Mouse (Mus musculus): Measurements from ENCODE around the gene Fam207a. TPM values are rescaled to one million over a fixed set of nuclear protein-coding genes. Genes with fewer than 3 reads are reported as not detected.

Gene Fam207a
- polyA plus RNA-seq, 1 experiment from 2014 or later, result 39.1 TPM

- no peak overlapping the region for H3K4me2 ChIP-seq (ENCODE audit: low read length)
- H3K9me3 ChIP-seq (ENCODE audit: control insufficient read depth, low read length), result no peaks in the 10 kb centered on the region
- H3K27me3 ChIP-seq (replicated peaks; ENCODE audit: control insufficient read depth, insufficient read depth, low read length), result no peaks in the 10 kb centered on the region
- no peak overlapping the region for H3K4me3 ChIP-seq (ENCODE audit: low read depth, low read length)
- H3K4me1 ChIP-seq (replicated peaks; ENCODE audit: control insufficient read depth, insufficient read depth, low read length), result no peaks in the 10 kb centered on the region
- no peak overlapping the region for H3K9ac ChIP-seq (ENCODE audit: low read length)
- WGBS, result 76% methylated on average over 5 of the region's 5 CpGs
- no peaks in the 10 kb centered on the region for H3K36me3 ChIP-seq (ENCODE audit: control insufficient read depth, insufficient read depth, low read length)
- no peak overlapping the region for H3K27ac ChIP-seq (ENCODE audit: low read depth)
- DNase-seq (ENCODE audit: low spot score), result no peak
- ATAC-seq (replicated peaks; ENCODE audit: low FRiP score, low TSS enrichment, low read depth), result no peak
Measured at GRCm38 (mm10) chr10:77552162-77552561, 36.6 kb upstream of the Fam207a start.

- H3K27ac ChIP-seq (ENCODE audit: low read depth), result no peak overlapping the region
- 79% methylated on average over 11 of the region's 11 CpGs for WGBS
Measured at GRCm38 (mm10) chr10:77550874-77551273, 35.3 kb upstream of the Fam207a start.

GRCm38 (mm10) chr10:77548576-77548975 is 33.0 kb upstream of the Fam207a start:
- H3K4me3 ChIP-seq (ENCODE audit: low read depth, low read length), result no peak overlapping the region
- no peak overlapping the region for H3K27ac ChIP-seq (ENCODE audit: low read depth)
- no peaks in the 10 kb centered on the region for H3K36me3 ChIP-seq (ENCODE audit: control insufficient read depth, insufficient read depth, low read length)
- H3K4me2 ChIP-seq (ENCODE audit: low read length), result no peak overlapping the region
- WGBS, result 91% methylated on average over 10 of the region's 10 CpGs
- H3K9ac ChIP-seq (ENCODE audit: low read length), result no peak overlapping the region
- no peaks in the 10 kb centered on the region for H3K9me3 ChIP-seq (ENCODE audit: control insufficient read depth, low read length)
- H3K27me3 ChIP-seq (replicated peaks; ENCODE audit: control insufficient read depth, insufficient read depth, low read length), result no peaks in the 10 kb centered on the region
- DNase-seq (ENCODE audit: low spot score), result no peak
- ATAC-seq (replicated peaks; ENCODE audit: low FRiP score, low TSS enrichment, low read depth), result no peak
- H3K4me1 ChIP-seq (replicated peaks; ENCODE audit: control insufficient read depth, insufficient read depth, low read length), result no peaks in the 10 kb centered on the region

More at GRCm38 (mm10) chr10:77550874-77551273, 35.3 kb upstream of the Fam207a start:
- ATAC-seq (replicated peaks; ENCODE audit: low FRiP score, low TSS enrichment, low read depth), result no peak
- Histone ChIP-seq H3K4me3 (ENCODE audit: low read depth, low read length) (no peak overlapping the region), H3K9ac (ENCODE audit: low read length) (no peak overlapping the region), H3K4me1 (replicated peaks; ENCODE audit: control insufficient read depth, insufficient read depth, low read length) (no peaks in the 10 kb centered on the region), H3K4me2 (ENCODE audit: low read length) (no peak overlapping the region), H3K9me3 (ENCODE audit: control insufficient read depth, low read length) (no peaks in the 10 kb centered on the region), H3K36me3 (ENCODE audit: control insufficient read depth, insufficient read depth, low read length) (no peaks in the 10 kb centered on the region), H3K27me3 (replicated peaks; ENCODE audit: control insufficient read depth, insufficient read depth, low read length) (no peaks in the 10 kb centered on the region)
- DNase-seq (ENCODE audit: low spot score), result no peak

GRCm38 (mm10) chr10:77544916-77545315 is 29.3 kb upstream of the Fam207a start:
- WGBS, result 76% methylated on average over 5 of the region's 5 CpGs
- Histone ChIP-seq H3K27me3 (replicated peaks; ENCODE audit: control insufficient read depth, insufficient read depth, low read length) (no peaks in the 10 kb centered on the region), H3K9me3 (ENCODE audit: control insufficient read depth, low read length) (no peaks in the 10 kb centered on the region), H3K4me2 (ENCODE audit: low read length) (no peak overlapping the region), H3K9ac (ENCODE audit: low read length) (no peak overlapping the region), H3K4me3 (ENCODE audit: low read depth, low read length) (no peak overlapping the region), H3K4me1 (replicated peaks; ENCODE audit: control insufficient read depth, insufficient read depth, low read length) (no peaks in the 10 kb centered on the region), H3K27ac (ENCODE audit: low read depth) (no peak overlapping the region), H3K36me3 (ENCODE audit: control insufficient read depth, insufficient read depth, low read length) (no peaks in the 10 kb centered on the region)
- no peak for ATAC-seq (replicated peaks; ENCODE audit: low FRiP score, low TSS enrichment, low read depth)
- DNase-seq (ENCODE audit: low spot score), result no peak

GRCm38 (mm10) chr10:77543226-77543625 is 27.6 kb upstream of the Fam207a start:
- WGBS, result 48% methylated on average over 7 of the region's 7 CpGs
- Histone ChIP-seq H3K27ac (ENCODE audit: low read depth) (no peak overlapping the region), H3K4me1 (replicated peaks; ENCODE audit: control insufficient read depth, insufficient read depth, low read length) (no peaks in the 10 kb centered on the region), H3K9me3 (ENCODE audit: control insufficient read depth, low read length) (no peaks in the 10 kb centered on the region), H3K27me3 (replicated peaks; ENCODE audit: control insufficient read depth, insufficient read depth, low read length) (no peaks in the 10 kb centered on the region), H3K9ac (ENCODE audit: low read length) (no peak overlapping the region), H3K4me3 (ENCODE audit: low read depth, low read length) (no peak overlapping the region), H3K4me2 (ENCODE audit: low read length) (no peak overlapping the region), H3K36me3 (ENCODE audit: control insufficient read depth, insufficient read depth, low read length) (no peaks in the 10 kb centered on the region)
- peak; percentile 59 for DNase-seq (ENCODE audit: low spot score)
- no peak for ATAC-seq (replicated peaks; ENCODE audit: low FRiP score, low TSS enrichment, low read depth)

GRCm38 (mm10) chr10:77541864-77542666 is 26.5 kb upstream of the Fam207a start:
- no peaks in the 10 kb centered on the region for H3K27me3 ChIP-seq (replicated peaks; ENCODE audit: control insufficient read depth, insufficient read depth, low read length)
- no peak overlapping the region for H3K4me2 ChIP-seq (ENCODE audit: low read length)
- no peaks in the 10 kb centered on the region for H3K4me1 ChIP-seq (replicated peaks; ENCODE audit: control insufficient read depth, insufficient read depth, low read length)
- no peak overlapping the region for H3K9ac ChIP-seq (ENCODE audit: low read length)
- no peaks in the 10 kb centered on the region for H3K9me3 ChIP-seq (ENCODE audit: control insufficient read depth, low read length)
- 75% methylated on average over 10 of the region's 10 CpGs for WGBS
- no peak for ATAC-seq (replicated peaks; ENCODE audit: low FRiP score, low TSS enrichment, low read depth)
- no peak overlapping the region for H3K27ac ChIP-seq (ENCODE audit: low read depth)
- no peak overlapping the region for H3K4me3 ChIP-seq (ENCODE audit: low read depth, low read length)
- no peaks in the 10 kb centered on the region for H3K36me3 ChIP-seq (ENCODE audit: control insufficient read depth, insufficient read depth, low read length)
- no peak for DNase-seq (ENCODE audit: low spot score)

GRCm38 (mm10) chr10:77540576-77541102 is 25.1 kb upstream of the Fam207a start:
- Histone ChIP-seq H3K4me1 (replicated peaks; ENCODE audit: control insufficient read depth, insufficient read depth, low read length) (no peaks in the 10 kb centered on the region), H3K36me3 (ENCODE audit: control insufficient read depth, insufficient read depth, low read length) (no peaks in the 10 kb centered on the region), H3K9ac (ENCODE audit: low read length) (no peak overlapping the region), H3K4me2 (ENCODE audit: low read length) (no peak overlapping the region), H3K4me3 (ENCODE audit: low read depth, low read length) (no peak overlapping the region), H3K27me3 (replicated peaks; ENCODE audit: control insufficient read depth, insufficient read depth, low read length) (no peaks in the 10 kb centered on the region), H3K27ac (ENCODE audit: low read depth) (no peak overlapping the region), H3K9me3 (ENCODE audit: control insufficient read depth, low read length) (no peaks in the 10 kb centered on the region)
- ATAC-seq (replicated peaks; ENCODE audit: low FRiP score, low TSS enrichment, low read depth) (no peak), DNase-seq (ENCODE audit: low spot score) (no peak)
- 90% methylated on average over 4 of the region's 4 CpGs for WGBS

- no peaks in the 10 kb centered on the region for H3K27me3 ChIP-seq (replicated peaks; ENCODE audit: control insufficient read depth, insufficient read depth, low read length)
- no peaks in the 10 kb centered on the region for H3K36me3 ChIP-seq (ENCODE audit: control insufficient read depth, insufficient read depth, low read length)
- ATAC-seq (replicated peaks; ENCODE audit: low FRiP score, low TSS enrichment, low read depth), result no peak
- H3K4me3 ChIP-seq (ENCODE audit: low read depth, low read length), result no peak overlapping the region
- no peaks in the 10 kb centered on the region for H3K4me1 ChIP-seq (replicated peaks; ENCODE audit: control insufficient read depth, insufficient read depth, low read length)
- no peak overlapping the region for H3K9ac ChIP-seq (ENCODE audit: low read length)
- WGBS, result 85% methylated on average over 7 of the region's 7 CpGs
- H3K9me3 ChIP-seq (ENCODE audit: control insufficient read depth, low read length), result no peaks in the 10 kb centered on the region
- H3K4me2 ChIP-seq (ENCODE audit: low read length), result no peak overlapping the region
- no peak overlapping the region for H3K27ac ChIP-seq (ENCODE audit: low read depth)
- DNase-seq (ENCODE audit: low spot score), result no peak
Measured at GRCm38 (mm10) chr10:77539320-77539945, 23.8 kb upstream of the Fam207a start.

Measured in intestine, embryonic 14.5 days (tissue).